Mouse (Mus musculus) cerebellum, adult 2 months (tissue): ENCODE results near the gene Abca2. TPM values are rescaled to one million over a fixed set of nuclear protein-coding genes. Genes with fewer than 3 reads are reported as not detected.

Experiments used
- DNase-seq, 2 experiments: peaks; one replicate each; pipeline ENCODE4 v3.0.0; 2021
- H3K27ac ChIP-seq: fragments of 200-500 bp; 2 replicates; pipeline ENCODE4 v1.5.1; 2012; ENCODE audit warnings: low read length, control low read depth, inconsistent platforms; ENCODE audit not compliant: insufficient read depth
- H3K27me3 ChIP-seq: fragments of 200-500 bp; 2 replicates; pipeline ENCODE4 v1.6.1; 2012; ENCODE audit warnings: inconsistent platforms, mild to moderate bottlenecking, low read length, moderate library complexity; ENCODE audit not compliant: control insufficient read depth, insufficient read depth
- H3K4me1 ChIP-seq: fragments of 200-500 bp; 2 replicates; pipeline ENCODE4 v1.6.1; 2011; ENCODE audit warnings: low read length; ENCODE audit not compliant: control insufficient read depth, insufficient read depth
- H3K4me3 ChIP-seq: fragments of 200-500 bp; replicated peaks from 2 replicates; pipeline ENCODE3; 2011; ENCODE audit warnings: mild to moderate bottlenecking, low read depth, low read length, control low read depth; ENCODE audit not compliant: insufficient read depth
- CTCF ChIP-seq: fragments of 200-500 bp; IDR thresholded peaks from 2 replicates; pipeline ENCODE4 v1.5.1; 2011; ENCODE audit warnings: low read depth, mild to moderate bottlenecking, control low read depth, low read length, moderate library complexity, borderline replicate concordance; ENCODE audit not compliant: insufficient read depth
- POLR2A ChIP-seq: fragments of 200-500 bp; IDR thresholded peaks from 2 replicates; pipeline ENCODE4 v1.6.1; 2011; ENCODE audit warnings: low read length, control low read depth, borderline replicate concordance; ENCODE audit not compliant: insufficient read depth
- WGBS: fragments of 180-500 bp; shearing (Covaris S2); methylation state at CpG from one replicate; pipeline ENCODE4 v1.1.7; 2018; 5-methylcytosine and 5-hydroxymethylcytosine counted together
- polyA plus RNA-seq: library from polyadenylated mRNA; depleted of rRNA; stranded (reverse); fragments of >200 nt; gene quantifications from 2 replicates; pipeline ENCODE4 v1.2.3, GENCODE M21; 2012

Abca2 gene
- polyA plus RNA-seq, 1 experiment: 285 TPM

- Histone ChIP-seq H3K4me1 (peaks cover 61% of the 10 kb centered on the region), H3K4me3 (no peak overlapping the region), H3K27me3 (no peaks in the 10 kb centered on the region), H3K27ac (no peak overlapping the region)
- no peak for TF ChIP-seq POLR2A
- no peak for TF ChIP-seq CTCF
- 66% methylated on average over 10 of the region's 10 CpGs for WGBS
- no peak for DNase-seq
Measured at GRCm38 (mm10) chr2:25479551-25480311, 51.2 kb downstream of the Abca2 start.

- 93% methylated on average over 1 of the region's 1 CpGs for WGBS
- H3K27me3 ChIP-seq: no peaks in the 10 kb centered on the region
- H3K4me1 ChIP-seq: peaks cover 58% of the 10 kb centered on the region
- DNase-seq: no peak
- no peak overlapping the region for H3K27ac ChIP-seq
- TF ChIP-seq CTCF (no peak), POLR2A (no peak)
- H3K4me3 ChIP-seq: no peak overlapping the region
Measured at GRCm38 (mm10) chr2:25480541-25480940, 52.0 kb downstream of the Abca2 start.

- 30% methylated on average over 7 of the region's 7 CpGs for WGBS
- peak overlapping the region; percentile 36 for H3K27ac ChIP-seq
- H3K4me3 ChIP-seq: no peak overlapping the region
- DNase-seq: peak; percentile 69 to 73
- no peaks in the 10 kb centered on the region for H3K27me3 ChIP-seq
- peaks cover 54% of the 10 kb centered on the region for H3K4me1 ChIP-seq
- TF ChIP-seq POLR2A (no peak), CTCF (peak; percentile 68)
Measured at GRCm38 (mm10) chr2:25482969-25483368, 54.5 kb downstream of the Abca2 start.

GRCm38 (mm10) chr2:25484901-25485647 lies 56.6 kb downstream of the Abca2 start:
- no peak overlapping the region for H3K4me3 ChIP-seq
- WGBS: 30% methylated on average over 11 of the region's 11 CpGs
- peak; percentile 95 to 98 for DNase-seq
- TF ChIP-seq CTCF: no peak
- no peak for TF ChIP-seq POLR2A
- H3K4me1 ChIP-seq: peaks cover 62% of the 10 kb centered on the region
- peak overlapping the region; percentile 93 for H3K27ac ChIP-seq
- H3K27me3 ChIP-seq: no peaks in the 10 kb centered on the region

- Histone ChIP-seq H3K4me3 (no peak overlapping the region), H3K27ac (peak overlapping the region; percentile 81), H3K27me3 (no peaks in the 10 kb centered on the region), H3K4me1 (peaks cover 65% of the 10 kb centered on the region)
- no peak for TF ChIP-seq POLR2A
- no peak for TF ChIP-seq CTCF
- DNase-seq: no peak
- WGBS: 77% methylated on average over 6 of the region's 6 CpGs
Measured at GRCm38 (mm10) chr2:25487965-25488670, 59.6 kb downstream of the Abca2 start.

- TF ChIP-seq POLR2A (no peak), CTCF (no peak)
- Histone ChIP-seq H3K4me1 (peaks cover 65% of the 10 kb centered on the region), H3K27ac (peak overlapping the region; percentile 81), H3K4me3 (no peak overlapping the region), H3K27me3 (no peaks in the 10 kb centered on the region)
- peak; percentile 70 to 87 for DNase-seq
- 26% methylated on average over 7 of the region's 7 CpGs for WGBS
Measured at GRCm38 (mm10) chr2:25488671-25489068, 60.2 kb downstream of the Abca2 start.

GRCm38 (mm10) chr2:25492988-25493387 lies 64.5 kb downstream of the Abca2 start:
- Histone ChIP-seq H3K27me3 (no peaks in the 10 kb centered on the region), H3K4me3 (no peak overlapping the region), H3K4me1 (peaks cover 39% of the 10 kb centered on the region), H3K27ac (0 out of 2 replicates have a peak overlapping the region, but pooled peaks have one; percentile 4)
- TF ChIP-seq POLR2A (no peak), CTCF (no peak)
- 79% methylated on average over 5 of the region's 5 CpGs for WGBS
- DNase-seq: peak in 1 of 2 experiments; percentile 29
